Mouse (Mus musculus) testis, adult 2 months (tissue): ENCODE measurements around the gene Tecpr2.

Experiments
- CTCF ChIP-seq: fragments of 200-500 bp; IDR thresholded peaks from 2 replicates; pipeline ENCODE4 v1.5.1; 2012; ENCODE audit warnings: low read depth, mild to moderate bottlenecking, inconsistent platforms, low read length, moderate library complexity; ENCODE audit not compliant: control insufficient read depth, insufficient read depth, insufficient replicate concordance
- POLR2A ChIP-seq: fragments of 200-500 bp; IDR thresholded peaks from 2 replicates; pipeline ENCODE4 v1.6.1; 2012; ENCODE audit warnings: low read depth, mild to moderate bottlenecking, inconsistent platforms, low read length, moderate library complexity; ENCODE audit not compliant: control insufficient read depth

- TF ChIP-seq POLR2A (no peak), CTCF (no peak)
Measured at GRCm38 (mm10) chr12:110888606-110889005, 458 bp upstream of the Tecpr2 start.
